Mouse (Mus musculus): ENCODE measurements around the gene Fahd1.

- TF ChIP-seq POLR2A (IDR thresholded peaks at IDR 0.05; ENCODE audit: low read depth, low read length) (no peak), UBTF (IDR thresholded peaks at IDR 0.05; ENCODE audit: low read depth, low read length) (no peak), RAD21 (IDR thresholded peaks at IDR 0.05; ENCODE audit: low read depth, low read length) (no peak), EP300 (IDR thresholded peaks at IDR 0.05; ENCODE audit: low read length) (no peak), USF1 (IDR thresholded peaks at IDR 0.05; ENCODE audit: low read depth, low read length) (no peak), CTCF (conservative IDR thresholded peaks at IDR 0.05 in 1 of 2, IDR thresholded peaks at IDR 0.05 in 1 of 2; ENCODE audit: low read depth in 2 of 2, low read length in 2 of 2) (no peak), ZKSCAN1 (IDR thresholded peaks at IDR 0.05; ENCODE audit: borderline replicate concordance, low read depth, low read length) (no peak), TBP (conservative IDR thresholded peaks at IDR 0.05; ENCODE audit: low read depth, low read length) (no peak), MAZ (IDR thresholded peaks at IDR 0.05; ENCODE audit: low read depth, low read length) (no peak), RCOR1 (conservative IDR thresholded peaks at IDR 0.05; ENCODE audit: low read depth, low read length) (no peak), ZNF384 (IDR thresholded peaks at IDR 0.05; ENCODE audit: low read depth, low read length) (no peak), CHD1 (IDR thresholded peaks at IDR 0.05; ENCODE audit: low read depth, low read length) (no peak)
Measured at GRCm38 (mm10) chr17:24812215-24812614, 37.9 kb downstream of the Fahd1 start.

All from CH12.LX (cell line).